Mouse (Mus musculus) regulatory T cell (primary cell): ENCODE measurements around the gene Atp5d.

Experiments
- in situ Hi-C: fragments of 300-600 bp; cut with MboI, MseI; formaldehyde crosslinking; loops from one replicate; pipeline ENCODE4 v1.15.1; 2025; ENCODE audit warnings: high pct_unique_total_duplicates

The Atp5d gene

DNA sequence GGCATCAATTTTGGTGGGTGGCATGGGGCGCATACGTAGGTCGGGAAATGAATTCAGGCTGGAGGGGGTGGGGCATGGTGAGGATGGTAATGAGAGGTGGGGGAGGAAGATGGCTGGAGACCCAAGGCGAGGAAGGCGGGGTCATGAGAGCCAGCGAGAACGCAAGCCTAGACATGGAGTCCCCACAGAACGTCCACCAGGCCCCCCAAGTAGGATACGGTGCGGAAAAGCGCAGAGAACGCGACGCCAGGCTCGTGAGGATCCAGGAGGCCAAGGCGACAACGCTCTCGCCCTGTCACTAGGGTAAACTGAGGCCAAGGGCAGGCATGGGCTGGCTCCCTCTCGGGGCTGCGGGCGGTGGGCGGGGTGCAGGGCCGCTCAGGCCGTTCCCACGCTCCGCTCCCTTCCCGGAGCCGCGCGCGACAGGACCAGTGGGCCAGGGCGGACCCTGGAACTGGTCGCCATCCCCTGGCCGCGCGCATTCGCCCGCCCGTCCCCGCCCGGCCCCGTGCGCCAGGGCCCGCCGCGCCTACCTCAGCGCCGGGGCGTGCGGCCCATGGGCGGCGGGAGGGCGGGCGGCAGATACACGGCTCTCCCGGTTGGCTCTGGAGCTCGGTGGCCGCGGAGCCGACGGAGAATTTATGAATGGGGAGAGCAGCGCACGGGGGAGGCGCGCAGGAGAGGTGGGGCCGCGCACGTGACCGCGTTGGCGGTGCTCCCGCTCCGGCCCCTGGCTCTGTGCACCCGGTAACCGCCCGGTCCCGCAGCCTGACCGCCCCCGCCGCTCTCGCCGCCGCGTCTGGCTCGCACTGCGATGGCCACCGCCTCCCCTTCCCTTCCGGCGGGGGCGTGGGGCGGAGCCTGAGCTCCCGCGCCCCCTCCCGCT lies at the start of gene Atp5d:
Gene Atp5d, plus strand, starts transcription at position 80 of the 886 bp plus-strand sequence.
- in situ Hi-C loops = no loop called here

- in situ Hi-C loops = no loop called here
Observed at GRCm38 (mm10) chr10:80089146-80089545, 49.3 kb upstream of the Atp5d start.

GRCm38 (mm10) chr10:80091527-80091926 lies 46.9 kb upstream of the Atp5d start:
- in situ Hi-C loops = no loop called here

DNA sequence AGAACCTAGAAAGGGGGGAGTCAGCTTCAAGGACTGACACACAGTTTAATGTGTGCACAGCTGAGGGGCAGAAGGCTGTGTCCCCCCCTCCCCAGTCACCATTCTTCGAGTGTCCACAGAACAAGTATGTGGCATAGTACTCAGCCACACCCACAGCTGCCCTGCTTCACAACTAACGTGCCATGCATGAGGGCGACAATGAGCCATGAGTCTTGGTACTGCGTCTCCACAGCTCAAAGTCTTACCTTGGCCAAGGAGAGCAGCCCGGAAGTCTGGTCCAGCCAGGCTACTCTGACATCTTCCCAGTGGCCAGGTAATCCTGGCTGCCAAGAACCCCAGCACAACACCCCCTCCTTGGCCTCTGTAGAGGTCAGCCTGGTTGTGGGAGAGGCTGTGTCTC lies 45.7 kb upstream of the Atp5d start:
- in situ Hi-C loops = no loop called here

GRCm38 (mm10) chr10:80094085-80094484 lies 44.3 kb upstream of the Atp5d start:
- in situ Hi-C loops = no loop called here

GRCm38 (mm10) chr10:80094684-80095083 lies 43.7 kb upstream of the Atp5d start:
- in situ Hi-C loops = no loop called here

DNA sequence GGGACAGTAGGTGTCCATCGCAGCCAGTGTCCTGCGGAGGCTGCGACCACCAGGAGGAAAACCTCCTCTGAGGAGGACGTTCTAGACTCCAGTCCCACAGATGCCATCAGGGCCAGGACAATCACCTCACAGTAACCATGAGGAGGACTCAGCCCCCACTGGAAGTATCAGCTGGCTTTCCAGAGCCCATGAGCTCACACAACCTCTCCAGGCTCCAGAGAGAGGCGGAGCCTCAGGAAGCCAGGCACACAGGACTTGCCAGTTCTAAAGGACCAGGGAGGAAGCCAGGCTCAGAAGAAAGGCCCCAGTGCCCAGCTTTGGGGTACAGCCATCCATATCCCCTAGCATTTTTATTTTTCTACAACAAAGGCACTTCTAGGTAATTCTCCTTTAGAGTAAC lies 42.9 kb upstream of the Atp5d start:
- in situ Hi-C loops = no loop called here

GRCm38 (mm10) chr10:80097275-80097674 lies 41.2 kb upstream of the Atp5d start:
- in situ Hi-C loops = no loop called here

DNA sequence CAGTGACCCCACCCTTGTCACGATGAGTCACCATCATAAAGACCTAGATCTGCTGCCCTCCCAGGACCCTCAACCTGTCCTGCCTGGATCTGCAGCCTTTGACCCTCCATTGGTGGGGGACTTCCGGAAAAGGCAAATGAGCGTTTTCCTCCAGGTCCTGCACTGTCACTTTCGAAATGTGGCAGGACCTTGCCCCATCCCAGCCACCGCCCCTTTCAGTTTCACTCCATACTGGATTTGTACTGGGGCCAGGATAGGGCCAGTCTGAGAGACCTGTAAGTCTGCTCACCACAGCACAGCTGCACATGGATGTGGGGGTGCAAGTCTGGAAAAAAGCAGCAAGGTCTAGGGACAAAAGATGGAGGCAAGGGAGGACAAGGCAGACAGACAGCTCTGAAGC lies 39.8 kb upstream of the Atp5d start:
- in situ Hi-C loops = no loop called here

DNA sequence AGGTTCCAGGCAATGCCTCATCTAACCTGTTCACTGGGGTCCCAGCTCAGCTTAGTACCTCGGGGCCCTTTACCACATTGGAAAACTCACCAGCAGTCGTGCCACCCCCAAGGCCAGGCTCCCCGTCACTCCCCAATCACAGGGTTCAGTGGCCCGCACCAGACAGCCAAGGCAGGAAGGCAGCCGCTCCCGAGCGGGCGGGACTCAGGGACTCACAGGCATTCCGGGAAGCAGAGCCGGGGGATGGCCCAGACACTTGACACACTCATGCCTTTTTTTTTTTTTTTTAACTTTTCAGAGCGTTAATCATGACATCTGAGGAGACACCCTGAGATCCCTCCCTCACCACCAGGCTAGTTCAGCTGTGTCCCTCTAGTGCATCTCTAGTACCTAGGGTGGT lies 37.5 kb upstream of the Atp5d start:
- in situ Hi-C loops = no loop called here

GRCm38 (mm10) chr10:80102216-80102915 lies 36.1 kb upstream of the Atp5d start:
- in situ Hi-C loops = no loop called here

DNA sequence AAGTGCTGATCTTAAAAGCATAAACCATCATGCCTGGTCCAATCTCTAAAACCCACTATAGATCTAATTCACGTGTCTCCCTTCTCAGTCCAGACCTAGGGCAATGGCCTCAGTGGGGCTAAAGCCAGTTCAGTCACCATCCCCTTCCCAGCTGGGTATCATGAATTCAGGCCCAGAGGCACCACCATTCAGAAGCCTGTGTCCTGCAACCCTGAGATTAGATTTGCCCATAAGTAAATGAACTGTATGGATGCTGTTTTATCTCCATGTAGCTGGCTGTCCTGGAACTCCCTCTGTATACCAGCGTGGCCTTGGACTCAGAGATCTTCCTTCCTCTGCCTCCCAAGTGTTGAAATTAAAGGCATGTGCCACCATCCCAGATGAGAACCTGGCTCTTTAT lies 35.4 kb upstream of the Atp5d start:
- in situ Hi-C loops = no loop called here

GRCm38 (mm10) chr10:80104181-80104580 lies 34.3 kb upstream of the Atp5d start:
- in situ Hi-C loops = no loop called here

- in situ Hi-C loops = no loop called here
Observed at GRCm38 (mm10) chr10:80105460-80105859, 33.0 kb upstream of the Atp5d start, which contains the start of gene Sbno2. Sbno2 (minus strand) TSS chr10:80105571.

GRCm38 (mm10) chr10:80105926-80106325 lies 32.5 kb upstream of the Atp5d start:
- in situ Hi-C loops = no loop called here

DNA sequence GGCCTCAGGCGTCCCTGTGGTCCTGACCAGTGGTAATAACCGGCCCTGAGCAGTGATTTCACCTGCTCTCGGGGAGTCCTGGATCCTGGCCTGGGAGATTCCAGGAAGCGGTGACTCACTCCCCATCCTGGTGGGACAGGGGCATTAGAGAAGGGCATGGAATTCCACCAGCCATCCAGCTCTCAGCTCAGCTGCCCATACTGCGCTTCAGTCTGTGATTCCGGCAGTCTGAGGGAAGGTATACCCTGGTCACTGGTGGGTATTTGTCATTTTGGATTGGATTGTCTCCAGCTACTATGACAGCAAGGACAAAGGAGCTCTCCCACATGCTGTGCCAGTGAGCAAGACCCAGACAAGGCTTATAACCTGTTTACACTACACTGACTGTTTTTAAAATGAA lies 30.8 kb upstream of the Atp5d start:
- in situ Hi-C loops = no loop called here

DNA sequence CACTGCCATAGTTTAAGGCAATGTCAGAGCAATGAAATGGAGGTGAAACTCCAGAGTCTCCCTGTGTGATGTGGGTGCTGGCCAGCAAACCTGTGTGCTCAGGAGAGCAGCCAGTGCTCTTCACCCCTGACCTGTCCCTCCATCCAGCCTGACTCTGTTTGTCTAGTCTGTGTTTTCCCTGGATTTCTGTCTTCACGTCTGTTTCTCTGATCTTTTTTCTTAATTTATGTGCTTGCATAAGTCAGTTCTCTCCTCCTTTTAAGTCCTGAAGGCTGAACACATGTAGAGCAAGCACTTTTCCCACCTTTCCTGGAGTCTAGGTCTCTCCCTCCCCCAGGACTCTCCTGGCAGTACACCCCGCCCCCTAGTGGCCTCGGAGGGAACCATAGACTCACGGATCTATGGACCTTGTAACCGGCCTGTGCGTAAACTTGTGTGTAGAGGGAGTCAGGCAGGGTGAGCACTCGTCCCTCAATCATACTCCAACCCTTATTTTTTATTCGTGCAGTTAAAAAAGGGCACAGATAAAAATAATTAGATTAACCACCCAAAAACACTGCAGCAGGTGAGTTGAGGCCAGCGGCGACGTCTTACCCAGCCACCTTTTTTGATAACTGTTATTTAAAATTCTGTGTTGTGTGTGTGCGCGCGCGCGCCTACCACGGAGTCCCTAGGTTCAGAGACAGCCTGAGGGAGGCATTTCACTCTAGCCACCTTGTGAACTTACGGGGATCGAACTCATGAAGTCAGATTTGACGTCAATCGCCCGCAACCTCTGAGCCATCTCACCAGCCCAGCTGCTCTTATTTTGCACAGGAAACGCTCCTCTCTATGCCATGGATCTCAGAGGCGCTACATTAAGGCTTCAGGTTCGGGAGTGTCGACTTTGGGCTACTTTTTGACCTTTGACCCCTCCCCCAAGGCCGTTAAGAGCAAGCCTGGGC lies 23.8 kb upstream of the Atp5d start:
- in situ Hi-C loops = loop anchor here (10.0 kb wide), 1 partner anchor 130 kb away; the partner anchor contains the start of genes Cnn2 and Tmem259

DNA sequence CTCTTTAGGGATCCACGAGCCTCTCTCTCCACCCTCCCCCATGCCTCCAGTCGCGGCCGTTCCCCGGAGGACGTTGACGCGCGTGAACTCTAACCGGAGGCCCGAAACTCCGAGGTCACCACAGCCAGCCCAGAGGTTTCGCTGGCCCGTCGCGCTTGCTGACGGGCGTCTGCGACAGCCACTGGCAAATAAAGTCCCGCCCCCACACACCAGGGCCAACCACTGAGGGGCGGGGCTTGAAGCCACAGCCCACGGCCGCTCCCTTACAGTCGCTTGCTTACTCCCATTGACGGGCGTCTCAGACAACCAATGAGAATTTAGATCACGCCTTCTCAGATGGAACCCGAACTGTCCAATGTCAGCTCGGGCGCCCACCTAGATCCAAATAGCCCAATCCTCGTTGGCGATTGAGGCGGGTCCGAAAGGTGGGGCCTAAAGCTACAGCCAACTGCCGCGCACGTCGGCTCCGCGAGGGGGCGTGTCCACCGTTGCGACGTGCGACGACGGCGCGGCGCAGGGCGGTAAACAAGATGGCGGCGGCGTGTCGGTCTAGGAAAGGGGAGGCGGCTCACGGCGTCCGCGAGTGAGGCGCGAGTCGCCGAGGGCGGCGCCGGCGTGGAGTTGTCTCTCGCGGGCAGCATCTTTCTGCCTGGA lies 23.0 kb upstream of the Atp5d start, which contains the start of gene Stk11:
Gene Stk11, plus strand, starts transcription at position 514 of the 654 bp plus-strand sequence.
- in situ Hi-C loops = loop anchor here (10.0 kb wide), 1 partner anchor 131 kb away; the partner anchor contains the start of genes Cnn2 and Tmem259

DNA sequence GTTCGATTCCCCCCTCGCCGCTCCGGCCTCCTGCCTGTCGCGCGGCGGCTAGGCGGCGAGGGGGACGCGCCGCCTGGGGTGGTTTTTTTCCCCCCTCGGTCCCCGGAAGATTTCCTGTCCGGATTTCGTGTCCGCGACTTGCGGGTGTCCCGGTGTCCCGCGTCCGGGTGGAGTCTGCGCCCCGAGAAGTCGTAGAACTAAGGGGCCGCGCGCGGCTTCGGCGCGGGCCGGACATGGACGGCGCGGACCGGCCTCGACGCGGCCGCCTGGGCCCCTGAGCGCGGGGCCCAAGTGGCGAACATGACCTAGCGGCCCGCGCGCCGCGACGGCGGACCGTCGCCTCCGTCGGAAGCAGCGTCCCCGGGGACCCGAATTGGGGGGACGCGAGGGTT lies 22.5 kb upstream of the Atp5d start:
- in situ Hi-C loops = loop anchor here (10.0 kb wide), 1 partner anchor 131 kb away; the partner anchor contains the start of genes Cnn2 and Tmem259

GRCm38 (mm10) chr10:80116563-80116926 lies 21.9 kb upstream of the Atp5d start:
- in situ Hi-C loops = loop anchor here (10.0 kb wide), 1 partner anchor 132 kb away; the partner anchor contains the start of genes Cnn2 and Tmem259
